Mouse (Mus musculus): ENCODE data around the gene Atf2. TPM values are rescaled to one million over a fixed set of nuclear protein-coding genes. Genes with fewer than 3 reads are reported as not detected.
A peak's percentile ranks its signal among the peaks of the same experiment; 100 is the strongest.
"Not testable (repeated sequence)": the region's sequence is repeated elsewhere in the genome, so short reads cannot be mapped to it uniquely, and the experiment has no call there.

The Atf2 gene
- polyA plus RNA-seq, 1 experiment from 2014 or later: 68.9 TPM

DNA sequence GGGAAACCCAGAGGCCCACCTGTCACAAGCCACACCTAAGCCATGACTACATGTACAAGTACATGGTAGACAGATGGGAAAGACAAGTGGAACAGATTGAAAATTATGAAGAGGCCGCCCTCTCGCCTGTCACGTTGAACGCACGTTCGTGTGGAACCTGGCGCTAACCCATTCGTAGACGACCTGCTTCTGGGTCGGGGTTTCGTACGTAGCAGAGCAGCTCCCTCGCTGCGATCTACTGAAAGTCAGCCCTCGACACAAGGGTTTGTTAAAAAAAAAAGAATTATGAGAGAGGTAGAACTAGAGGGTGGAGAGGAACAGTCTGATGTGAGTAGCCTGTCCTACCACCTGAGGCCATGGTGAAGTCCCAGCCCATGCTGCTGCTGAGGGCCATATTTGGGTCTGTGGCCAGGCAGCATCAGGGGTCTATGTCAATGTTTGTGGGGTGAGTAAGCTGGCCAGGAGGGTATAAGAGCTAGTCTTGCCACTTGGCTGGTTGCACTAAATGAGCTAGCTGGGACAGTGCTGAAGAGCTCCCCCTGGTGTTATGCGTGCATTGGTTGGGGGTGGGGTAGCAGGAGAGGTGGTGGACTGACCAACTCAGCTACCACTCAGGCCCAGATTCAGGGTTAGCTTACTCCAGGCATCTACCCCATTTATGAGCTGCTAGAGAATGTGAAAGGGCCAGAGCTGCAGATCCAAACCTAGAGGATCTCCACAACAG is 24.5 kb downstream of the Atf2 start:
- no peak overlapping the region for H3K27ac ChIP-seq
- no peak overlapping the region for H3K4me3 ChIP-seq
- H3K36me3 ChIP-seq: peaks cover 12% of the 10 kb centered on the region; the same call in 1 of the 2 replicates
- no peak overlapping the region for H3K4me2 ChIP-seq
- 0 out of 2 replicates have a peak, but pooled peaks have one; percentile 31 for ATAC-seq (ENCODE audit: borderline replicate concordance, extremely low read depth, low FRiP score, low TSS enrichment)
- no peak overlapping the region for H3K9ac ChIP-seq
- H3K9me3 ChIP-seq: no peaks in the 10 kb centered on the region
- no peaks in the 10 kb centered on the region for H3K27me3 ChIP-seq
- no peaks in the 10 kb centered on the region for H3K4me1 ChIP-seq
- WGBS: 80% methylated on average over 16 of the region's 16 CpGs

DNA sequence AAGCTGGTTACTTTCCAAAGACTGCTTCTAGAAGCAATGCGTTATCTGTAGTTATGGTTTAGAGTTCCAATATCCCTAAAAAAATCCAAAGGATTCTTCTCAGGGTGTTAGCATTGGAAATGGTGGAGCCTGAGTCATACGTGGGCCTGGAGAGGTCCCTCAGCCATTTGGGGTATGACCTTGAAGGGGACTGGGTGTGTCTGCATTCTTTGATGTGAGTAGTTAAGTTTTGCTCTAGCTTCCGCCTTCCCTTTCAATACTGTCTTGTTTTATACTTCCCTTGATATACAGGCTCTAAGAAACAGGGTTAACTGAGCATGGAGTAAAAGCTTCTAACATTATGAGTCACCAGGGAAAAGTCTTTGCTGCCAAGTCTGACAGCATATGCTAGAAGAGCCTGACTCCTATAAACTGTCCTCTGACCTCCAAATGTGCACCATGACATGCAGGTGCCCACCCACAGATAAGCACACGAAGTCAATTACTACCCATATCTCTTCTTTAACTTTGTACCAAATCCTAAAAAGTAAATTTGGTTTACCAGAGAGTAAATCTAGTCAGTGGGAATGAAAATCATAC is 32.3 kb downstream of the Atf2 start:
- H3K9ac ChIP-seq: no peak overlapping the region
- ATAC-seq (ENCODE audit: borderline replicate concordance, extremely low read depth, low FRiP score, low TSS enrichment): no peak
- WGBS: 74% methylated on average over 4 of the region's 4 CpGs
- H3K4me3 ChIP-seq: no peak overlapping the region
- H3K27me3 ChIP-seq: no peaks in the 10 kb centered on the region
- no peak overlapping the region for H3K4me2 ChIP-seq
- H3K9me3 ChIP-seq: no peaks in the 10 kb centered on the region
- no peaks in the 10 kb centered on the region for H3K4me1 ChIP-seq
- no peak overlapping the region for H3K27ac ChIP-seq
- peaks cover 6% of the 10 kb centered on the region; the same call in 1 of the 2 replicates for H3K36me3 ChIP-seq

DNA sequence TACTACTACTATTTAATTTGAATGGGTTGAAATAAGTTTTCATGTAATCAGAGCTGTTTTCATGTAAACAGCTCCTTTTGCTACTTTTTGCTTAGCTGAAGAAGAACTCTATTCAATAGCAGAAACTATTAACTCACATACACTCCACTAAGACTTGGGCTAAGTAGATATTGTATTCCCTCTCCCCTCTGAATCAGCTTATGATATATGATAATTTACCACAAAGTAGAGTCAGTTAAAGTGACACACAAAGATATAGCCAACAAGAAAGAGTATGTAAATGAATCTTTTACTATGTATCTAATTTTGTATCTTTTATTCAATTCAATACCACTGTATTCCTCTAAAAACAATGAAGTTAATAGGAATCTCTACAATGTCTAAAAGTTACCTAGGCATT is 35.1 kb downstream of the Atf2 start:
- no peak for ATAC-seq (ENCODE audit: borderline replicate concordance, extremely low read depth, low FRiP score, low TSS enrichment)
- no peak overlapping the region for H3K9ac ChIP-seq
- no peak overlapping the region for H3K4me2 ChIP-seq
- H3K27me3 ChIP-seq: no peaks in the 10 kb centered on the region
- H3K4me3 ChIP-seq: no peak overlapping the region
- no peaks in the 10 kb centered on the region for H3K4me1 ChIP-seq
- H3K27ac ChIP-seq: no peak overlapping the region
- no peaks in the 10 kb centered on the region for H3K9me3 ChIP-seq
- H3K36me3 ChIP-seq: no peaks in the 10 kb centered on the region

DNA sequence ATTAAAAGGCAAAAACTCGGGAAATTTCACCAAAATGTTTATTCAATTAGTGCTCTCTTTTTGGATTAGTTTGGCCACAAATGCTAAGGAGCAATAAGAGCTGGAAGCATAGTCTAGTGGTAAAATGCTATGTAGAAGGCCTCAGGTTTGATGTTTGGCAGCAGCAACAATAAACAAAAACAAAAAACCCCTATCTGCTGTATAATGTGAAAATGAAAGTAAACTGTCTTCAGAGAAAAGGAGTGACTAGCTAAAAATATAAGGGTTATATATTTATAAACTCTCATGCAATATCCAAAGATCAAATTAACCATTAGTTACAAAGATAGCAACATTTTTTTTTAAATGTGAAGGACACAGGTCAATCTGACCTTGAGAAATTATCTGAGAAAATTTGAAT is 36.2 kb downstream of the Atf2 start:
- no peak overlapping the region for H3K4me2 ChIP-seq
- H3K27me3 ChIP-seq: no peaks in the 10 kb centered on the region
- WGBS: 61% methylated on average over 1 of the region's 1 CpGs
- no peaks in the 10 kb centered on the region for H3K9me3 ChIP-seq
- no peak overlapping the region for H3K4me3 ChIP-seq
- H3K36me3 ChIP-seq: no peaks in the 10 kb centered on the region
- no peak overlapping the region for H3K27ac ChIP-seq
- no peak overlapping the region for H3K9ac ChIP-seq
- ATAC-seq (ENCODE audit: borderline replicate concordance, extremely low read depth, low FRiP score, low TSS enrichment): no peak
- H3K4me1 ChIP-seq: no peaks in the 10 kb centered on the region

DNA sequence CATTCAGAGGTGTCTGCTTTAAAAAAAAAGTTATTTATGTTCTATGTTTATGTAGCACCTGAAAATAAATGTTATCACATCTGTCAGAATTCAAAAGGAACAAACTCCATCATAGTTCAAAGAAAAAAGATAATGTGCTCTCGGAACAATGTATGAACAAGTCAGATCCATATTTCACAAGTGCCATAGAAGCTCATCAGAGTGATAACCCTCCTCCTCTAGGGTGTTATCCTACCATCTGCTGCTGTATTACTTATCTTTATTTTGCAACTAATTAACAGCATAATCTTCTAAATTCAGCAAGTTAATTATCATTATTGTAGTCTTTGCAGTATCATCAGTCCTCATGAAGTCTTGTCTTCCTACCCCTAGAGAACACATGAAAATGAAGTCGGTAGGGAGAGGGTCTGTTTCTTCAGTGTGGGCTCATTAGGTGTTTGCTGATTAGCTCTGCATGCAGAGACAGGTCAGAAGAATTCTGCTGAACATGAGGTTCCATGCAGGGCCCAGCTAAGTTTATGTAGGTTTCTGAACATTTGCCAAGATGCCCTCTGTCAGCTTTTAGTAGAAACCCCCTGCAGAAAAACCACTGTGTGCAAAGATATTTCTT is 57.9 kb downstream of the Atf2 start:
- no peak for ATAC-seq (ENCODE audit: borderline replicate concordance, extremely low read depth, low FRiP score, low TSS enrichment)
- Histone ChIP-seq H3K27me3 (no peaks in the 10 kb centered on the region), H3K9ac (no peak overlapping the region), H3K9me3 (no peaks in the 10 kb centered on the region), H3K4me3 (no peak overlapping the region), H3K36me3 (peaks cover 8% of the 10 kb centered on the region; the same call in 1 of the 2 replicates), H3K27ac (no peak overlapping the region), H3K4me2 (no peak overlapping the region), H3K4me1 (no peaks in the 10 kb centered on the region)
- 50% methylated on average over 2 of the region's 2 CpGs for WGBS

GRCm38 (mm10) chr2:73833284-73833683 is 59.2 kb downstream of the Atf2 start:
- Histone ChIP-seq H3K27me3 (no peaks in the 10 kb centered on the region), H3K4me2 (no peak overlapping the region), H3K27ac (no peak overlapping the region), H3K4me3 (no peak overlapping the region), H3K9ac (no peak overlapping the region), H3K4me1 (no peaks in the 10 kb centered on the region), H3K36me3 (peaks cover 11% of the 10 kb centered on the region), H3K9me3 (no peaks in the 10 kb centered on the region)
- 49% methylated on average over 1 of the region's 1 CpGs for WGBS
- ATAC-seq (ENCODE audit: borderline replicate concordance, extremely low read depth, low FRiP score, low TSS enrichment): no peak

DNA sequence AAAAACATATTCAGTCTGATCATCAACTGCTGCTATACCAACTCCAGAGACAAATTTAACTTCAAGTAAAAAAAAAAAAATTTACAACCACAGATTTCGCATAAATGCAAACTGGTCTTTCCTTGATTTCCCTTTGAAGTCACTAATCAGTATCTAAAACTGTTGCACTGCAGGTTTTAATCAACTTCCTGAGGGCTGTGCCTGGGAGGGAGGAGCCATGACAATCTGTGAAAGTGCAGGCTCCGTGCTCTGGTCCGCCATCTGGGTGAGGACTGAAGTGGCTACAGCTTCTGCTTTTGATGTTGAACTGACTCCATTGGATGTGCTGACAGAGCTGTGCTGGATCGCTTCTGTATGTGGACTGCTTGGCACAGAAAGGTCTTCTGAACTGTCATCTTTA is 73.7 kb downstream of the Atf2 start:
- H3K36me3 ChIP-seq: peaks cover 25% of the 10 kb centered on the region
- H3K9me3 ChIP-seq: no peaks in the 10 kb centered on the region
- H3K27me3 ChIP-seq: no peaks in the 10 kb centered on the region
- WGBS: 76% methylated on average over 4 of the region's 4 CpGs
- no peak overlapping the region for H3K4me3 ChIP-seq
- H3K4me1 ChIP-seq: no peaks in the 10 kb centered on the region
- H3K9ac ChIP-seq: no peak overlapping the region
- H3K27ac ChIP-seq: no peak overlapping the region
- H3K4me2 ChIP-seq: no peak overlapping the region
- no peak for ATAC-seq (ENCODE audit: borderline replicate concordance, extremely low read depth, low FRiP score, low TSS enrichment)

DNA sequence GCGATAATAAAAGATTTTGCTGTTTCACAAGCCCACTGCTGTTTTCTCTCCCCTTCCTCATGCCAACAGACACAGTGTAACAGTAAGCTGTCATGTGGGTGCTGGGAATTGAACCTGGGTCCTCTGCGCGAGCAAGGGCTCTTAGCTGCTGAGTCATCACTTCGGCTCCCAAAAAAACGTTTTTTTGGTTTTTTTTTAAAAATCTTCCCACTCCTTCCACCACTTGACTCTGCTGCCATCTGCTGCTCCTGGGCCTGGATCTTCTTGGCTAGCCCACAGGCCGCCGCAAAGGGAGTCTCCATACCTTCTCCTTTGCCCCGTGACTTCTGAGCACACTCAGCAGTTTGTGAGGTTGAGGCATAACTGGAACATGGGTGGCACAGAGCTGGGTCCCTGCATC is 84.8 kb downstream of the Atf2 start:
- no peak overlapping the region for H3K4me3 ChIP-seq
- WGBS: 74% methylated on average over 8 of the region's 8 CpGs
- no peaks in the 10 kb centered on the region for H3K36me3 ChIP-seq
- ATAC-seq (ENCODE audit: borderline replicate concordance, extremely low read depth, low FRiP score, low TSS enrichment): no peak
- H3K27ac ChIP-seq: no peak overlapping the region
- H3K27me3 ChIP-seq: no peaks in the 10 kb centered on the region
- no peak overlapping the region for H3K4me2 ChIP-seq
- no peak overlapping the region for H3K9ac ChIP-seq
- H3K9me3 ChIP-seq: no peaks in the 10 kb centered on the region
- no peaks in the 10 kb centered on the region for H3K4me1 ChIP-seq

DNA sequence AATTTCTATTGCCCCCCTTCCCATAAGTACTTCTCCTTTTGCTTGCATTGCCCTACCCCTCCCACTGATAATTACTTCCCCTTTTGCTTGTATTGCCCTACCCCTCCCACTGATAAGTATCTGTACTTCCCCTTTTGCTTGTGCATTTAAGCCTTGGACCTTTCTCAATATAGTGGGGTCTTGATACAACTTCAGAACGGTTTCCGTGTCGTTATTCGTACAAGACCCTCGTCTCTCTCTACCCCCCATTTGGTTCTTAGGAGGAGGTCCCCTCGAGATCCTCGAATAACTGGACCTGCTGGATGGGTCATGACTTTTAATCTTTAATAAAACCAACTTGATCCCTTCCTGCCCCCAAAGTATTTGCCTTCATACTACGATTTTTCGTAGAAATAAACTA is 92.3 kb downstream of the Atf2 start:
- ATAC-seq (ENCODE audit: borderline replicate concordance, extremely low read depth, low FRiP score, low TSS enrichment); H3K4me1 ChIP-seq; H3K27me3 ChIP-seq; H3K4me3 ChIP-seq; H3K27ac ChIP-seq; H3K9ac ChIP-seq; H3K9me3 ChIP-seq; H3K4me2 ChIP-seq; H3K36me3 ChIP-seq: not testable (repeated sequence)
- 84% methylated on average over 9 of the region's 9 CpGs for WGBS

GRCm38 (mm10) chr2:73798786-73799185 is 93.7 kb downstream of the Atf2 start:
- WGBS: 41% methylated on average over 5 of the region's 5 CpGs

GRCm38 (mm10) chr2:73798136-73798535 is 94.3 kb downstream of the Atf2 start:
- Histone ChIP-seq H3K4me2 (no peak overlapping the region), H3K4me1 (0 out of 2 replicates have a peak, but pooled peaks cover 4% of the 10 kb centered on the region), H3K9me3 (no peaks in the 10 kb centered on the region), H3K27me3 (no peaks in the 10 kb centered on the region), H3K9ac (no peak overlapping the region), H3K4me3 (no peak overlapping the region), H3K36me3 (no peaks in the 10 kb centered on the region), H3K27ac (no peak overlapping the region)
- no peak for ATAC-seq (ENCODE audit: borderline replicate concordance, extremely low read depth, low FRiP score, low TSS enrichment)
- WGBS: 43% methylated on average over 4 of the region's 4 CpGs

More at GRCm38 (mm10) chr2:73798786-73799185, 93.7 kb downstream of the Atf2 start:
- Histone ChIP-seq H3K4me3 (no peak overlapping the region), H3K27me3 (no peaks in the 10 kb centered on the region), H3K27ac (no peak overlapping the region), H3K4me1 (0 out of 2 replicates have a peak, but pooled peaks cover 4% of the 10 kb centered on the region), H3K4me2 (no peak overlapping the region), H3K9ac (no peak overlapping the region), H3K36me3 (no peaks in the 10 kb centered on the region), H3K9me3 (no peaks in the 10 kb centered on the region)
- ATAC-seq (ENCODE audit: borderline replicate concordance, extremely low read depth, low FRiP score, low TSS enrichment): no peak

All from lung, embryonic 15.5 days (tissue).